Comparison of ENCODE assay signal across 8 mouse cellular contexts in genomic region chr19:25374926-25375325, GRCm38 (mm10).
DNase-seq lines count a peak whose midpoint lies in the region; ATAC-seq lines count a peak whose summit lies in the region.
"Had no signal": no experiment of that assay in that cellular context is flagged by ENCODE, and none has a peak within 500 bp of the region (broad histone marks: within the 10 kb centered on the region; RNA-seq: fewer than 3 reads in every experiment).

No protein-coding gene starts in this region.

- H3K27ac ChIP-seq in forebrain, embryonic 13.5 days: no peak overlapping the region
- no peak overlapping the region for H3K27ac ChIP-seq in midbrain, embryonic 16.5 days (ENCODE audit: low read length)
- H3K27ac ChIP-seq: left cerebral cortex, adult 2 months had no signal

- no peaks in the 10 kb centered on the region for H3K9me3 ChIP-seq in forebrain, embryonic 13.5 days (replicated peaks)
- H3K9me3 ChIP-seq in midbrain, embryonic 16.5 days (replicated peaks; ENCODE audit: control insufficient read depth, low read length, poor library complexity, severe bottlenecking): no peaks in the 10 kb centered on the region

- no peaks in the 10 kb centered on the region for H3K27me3 ChIP-seq in forebrain, embryonic 13.5 days
- H3K27me3 ChIP-seq in midbrain, embryonic 16.5 days (ENCODE audit: control insufficient read depth, insufficient read depth, low read depth, low read length): no peaks in the 10 kb centered on the region

- peak; percentile 64 for DNase-seq in ES-CJ7 (ENCODE audit: low read depth, low spot score)
- peak; percentile 86 for DNase-seq in ZHBTc4 (ENCODE audit: low read depth, low spot score)
- DNase-seq in heart, postnatal 14 days: peak; percentile 66 to 81
- peak; percentile 57 to 65 for DNase-seq in kidney, postnatal 4 days
- DNase-seq in spleen, adult 18-20 months: no peak

- no peak overlapping the region for H3K9ac ChIP-seq in forebrain, embryonic 13.5 days
- no peak overlapping the region for H3K9ac ChIP-seq in midbrain, embryonic 16.5 days (ENCODE audit: low read depth, low read length)

- WGBS in forebrain, embryonic 13.5 days: 7% methylated on average over 12 of the region's 12 CpGs
- 6% methylated on average over 12 of the region's 12 CpGs for WGBS in midbrain, embryonic 16.5 days

- 0 out of 2 replicates have a peak, but pooled peaks have one; percentile 30 for ATAC-seq in forebrain, embryonic 13.5 days
- ATAC-seq in midbrain, embryonic 16.5 days: peak; percentile 68

- H3K36me3 ChIP-seq in forebrain, embryonic 13.5 days (ENCODE audit: poor library complexity, severe bottlenecking): no peaks in the 10 kb centered on the region
- no peaks in the 10 kb centered on the region for H3K36me3 ChIP-seq in midbrain, embryonic 16.5 days (ENCODE audit: control insufficient read depth, insufficient read depth, low read length)

- H3K4me1 ChIP-seq in forebrain, embryonic 13.5 days: peaks cover 12% of the 10 kb centered on the region
- peaks cover 11% of the 10 kb centered on the region; the same call in 1 of the 2 replicates for H3K4me1 ChIP-seq in midbrain, embryonic 16.5 days (ENCODE audit: control insufficient read depth, insufficient read depth, low read length)

- no peak overlapping the region for H3K4me3 ChIP-seq in forebrain, embryonic 13.5 days
- H3K4me3 ChIP-seq in midbrain, embryonic 16.5 days (ENCODE audit: low read depth, low read length): no peak overlapping the region
- H3K4me3 ChIP-seq: left cerebral cortex, adult 2 months had no signal

- intact Hi-C loops in heart, postnatal 14 days (cut with DNase I): no loop called here

- H3K4me2 ChIP-seq in forebrain, embryonic 13.5 days: 0 out of 2 replicates have a peak overlapping the region, but pooled peaks have one; percentile 2
- H3K4me2 ChIP-seq in midbrain, embryonic 16.5 days (ENCODE audit: low read length): peak overlapping the region; percentile 17; the same call in 1 of the 2 replicates

Comparison
In these comparisons a context has a peak if more than half of its experiments do, and no peak if none do; other contexts are left out.
1. DNase-seq: peak in ES-CJ7 (single experiment), ZHBTc4 (single experiment), heart, postnatal 14 days (2 of 2) and kidney, postnatal 4 days (2 of 2); none in spleen, adult 18-20 months (0 of 2).